Mouse (Mus musculus) inflammation-experienced regulatory T-cells, adult 6 months (primary cell): ENCODE measurements around the gene Olfr1438-ps1. TPM values are rescaled to one million over a fixed set of nuclear protein-coding genes. Genes with fewer than 3 reads are reported as not detected.
"Not testable (repeated sequence)": the region's sequence is repeated elsewhere in the genome, so short reads cannot be mapped to it uniquely, and the experiment has no call there.

Experiments
- ATAC-seq: one replicate; pipeline ENCODE4 v1.8.0; 2017
- polyA plus RNA-seq, 3 experiments: library from polyadenylated mRNA; unstranded; fragments of 100-300 nt; shearing (Covaris generic); gene quantifications; one replicate each; pipeline ENCODE4 v1.2.1; 2017

The Olfr1438-ps1 gene
- under 1 TPM in 1 of 3 experiments, not detected in 2; 0.09 TPM for polyA plus RNA-seq

GRCm38 (mm10) chr19:12335810-12336209 is at the start of gene Olfr1438-ps1:
Olfr1438-ps1 (minus strand) TSS chr19:12335910.
- no peak for ATAC-seq

GRCm38 (mm10) chr19:12374465-12375025 is 38.8 kb upstream of the Olfr1438-ps1 start:
- ATAC-seq = no peak

- ATAC-seq = no peak
Measured at GRCm38 (mm10) chr19:12373004-12373403, 37.3 kb upstream of the Olfr1438-ps1 start.

- no peak for ATAC-seq
Measured at GRCm38 (mm10) chr19:12325001-12325400, 10.7 kb downstream of the Olfr1438-ps1 start, which contains the start of gene Olfr1437. Olfr1437 (minus strand) TSS chr19:12325101.

DNA sequence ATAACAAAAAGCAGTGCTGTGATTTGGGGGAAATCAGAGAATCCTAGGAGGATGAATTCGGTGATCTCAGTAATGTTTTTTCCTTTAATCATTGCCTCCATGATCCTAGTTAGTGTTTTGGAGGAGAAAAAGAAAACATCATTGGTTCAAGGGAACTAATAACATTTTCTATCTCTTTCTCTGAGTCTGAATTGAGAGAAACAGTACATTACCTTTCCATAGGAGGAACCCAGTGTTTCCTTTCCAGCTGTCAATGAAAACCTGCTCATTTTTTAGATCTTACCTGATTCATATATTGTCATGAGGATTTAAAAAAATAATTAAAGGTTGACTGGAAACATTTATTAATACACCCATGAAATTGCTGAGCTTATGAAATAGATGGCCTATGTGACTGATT is 36.7 kb downstream of the Olfr1438-ps1 start, which contains the start of gene Olfr1436:
Gene Olfr1436 (minus strand): TSS at position 101 of the 400 bp plus-strand sequence.
- ATAC-seq = not testable (repeated sequence)

- ATAC-seq = no peak
Measured at GRCm38 (mm10) chr19:12292979-12293378, 42.7 kb downstream of the Olfr1438-ps1 start.

- ATAC-seq = no peak
Measured at GRCm38 (mm10) chr19:12279554-12279953, 56.2 kb downstream of the Olfr1438-ps1 start, which contains the start of gene Olfr1434. Olfr1434 (plus strand) TSS chr19:12279854.

Other genes starting within 250 kb of the Olfr1438-ps1 start
- not detected for gene Olfr1426, start 243.9 kb downstream of the Olfr1438-ps1 start, polyA plus RNA-seq
- not detected for gene Olfr1427, start 232.6 kb downstream of the Olfr1438-ps1 start, polyA plus RNA-seq
- gene Olfr1428, start 220.0 kb downstream of the Olfr1438-ps1 start, polyA plus RNA-seq = not detected
- gene Olfr76, start 212.7 kb downstream of the Olfr1438-ps1 start, polyA plus RNA-seq = under 1 TPM in 1 of 3 experiments, not detected in 2; 0.21 TPM
- under 1 TPM in 1 of 3 experiments, not detected in 2; 0.20 TPM for gene Olfr1555-ps1, start 165.8 kb downstream of the Olfr1438-ps1 start, polyA plus RNA-seq
- not detected for gene Olfr1431, start 135.3 kb downstream of the Olfr1438-ps1 start, polyA plus RNA-seq
- not detected for gene Olfr1432, start 103.3 kb downstream of the Olfr1438-ps1 start, polyA plus RNA-seq
- not detected for gene Olfr262, start 94.3 kb downstream of the Olfr1438-ps1 start, polyA plus RNA-seq
- not detected for gene Olfr235, start 74.9 kb downstream of the Olfr1438-ps1 start, polyA plus RNA-seq
- not detected for gene Olfr1434, start 56.1 kb downstream of the Olfr1438-ps1 start, polyA plus RNA-seq
- not detected for gene Olfr1436, start 36.8 kb downstream of the Olfr1438-ps1 start, polyA plus RNA-seq
- gene Olfr1437, start 10.8 kb downstream of the Olfr1438-ps1 start, polyA plus RNA-seq = under 1 TPM in 1 of 3 experiments, not detected in 2; 0.15 TPM
- not detected for gene Olfr1440, start 51.4 kb upstream of the Olfr1438-ps1 start, polyA plus RNA-seq
- gene Olfr1441, start 81.5 kb upstream of the Olfr1438-ps1 start, polyA plus RNA-seq = not detected
- gene Pfpl, start 92.0 kb upstream of the Olfr1438-ps1 start, polyA plus RNA-seq = not detected
- gene Mpeg1, start 124.9 kb upstream of the Olfr1438-ps1 start, polyA plus RNA-seq = under 1 TPM in 2 of 3 experiments, not detected in 1; 0.17 to 0.97 TPM
- gene Dtx4, start 165.5 kb upstream of the Olfr1438-ps1 start, polyA plus RNA-seq = 10 to 100 TPM in 2 of 3 experiments, under 1 TPM in 1; 0.96 to 13.7 (median 11.0) TPM
- 10 to 100 TPM; 38.8 to 73.2 (median 42.7) TPM for gene Fam111a, start 209.8 kb upstream of the Olfr1438-ps1 start, polyA plus RNA-seq